Mouse (Mus musculus) CD4-positive, CD25-positive, alpha-beta regulatory T cell, adult 9 weeks (primary cell): Measurements from ENCODE around the gene Wipi1. TPM values are rescaled to one million over a fixed set of nuclear protein-coding genes. Genes with fewer than 3 reads are reported as not detected.

Source experiments
- polyA plus RNA-seq: library from polyadenylated mRNA; unstranded; fragments of 100-300 nt; shearing (Covaris generic); gene quantifications from one replicate; pipeline ENCODE4 v1.2.1, GENCODE M21; 2017

Gene Wipi1
- polyA plus RNA-seq, result 0.22 TPM

GRCm38 (mm10) chr11:109611303-109612149 lies at the start of gene Wipi1:
Wipi1 (minus strand) TSS chr11:109611967.

GRCm38 (mm10) chr11:109649206-109649605 lies 37.4 kb upstream of the Wipi1 start, which contains the start of gene Prkar1a:
Prkar1a (plus strand) TSS chr11:109649405.

Other genes starting within 250 kb of the Wipi1 start
- gene Gna13, start 249.1 kb downstream of the Wipi1 start, polyA plus RNA-seq, result 52.3 TPM
- gene 9930022D16Rik, start 198.1 kb downstream of the Wipi1 start, polyA plus RNA-seq, result 0.16 TPM
- gene Amz2, start 186.0 kb downstream of the Wipi1 start, polyA plus RNA-seq, result 39.7 TPM
- gene Arsg, start 138.6 kb downstream of the Wipi1 start, polyA plus RNA-seq, result 3.6 TPM
- gene Slc16a6, start 138.4 kb downstream of the Wipi1 start, polyA plus RNA-seq, result 18.3 TPM
- 438 TPM for gene Prkar1a, start 37.4 kb upstream of the Wipi1 start, polyA plus RNA-seq
- gene Fam20a, start 110.3 kb upstream of the Wipi1 start, polyA plus RNA-seq, result 1.4 TPM
- 0.32 TPM for gene 1700012B07Rik, start 216.1 kb upstream of the Wipi1 start, polyA plus RNA-seq